Mouse (Mus musculus) bone marrow macrophage, adult 2 months (primary cell): ENCODE results near the gene Panx2. TPM values are rescaled to one million over a fixed set of nuclear protein-coding genes. Genes with fewer than 3 reads are reported as not detected.

Experiments used
- H3K27ac ChIP-seq: 2 replicates; pipeline ENCODE4 v1.5.1; 2012; ENCODE audit warnings: low read depth, low read length; ENCODE audit not compliant: insufficient read depth
- H3K4me1 ChIP-seq: 2 replicates; pipeline ENCODE4 v1.6.1; 2012; ENCODE audit warnings: low read length; ENCODE audit not compliant: control insufficient read depth, insufficient read depth
- H3K4me3 ChIP-seq: 2 replicates; pipeline ENCODE4 v1.5.1; 2012; ENCODE audit warnings: mild to moderate bottlenecking, low read length, moderate library complexity; ENCODE audit not compliant: insufficient read depth
- CTCF ChIP-seq: IDR thresholded peaks from 2 replicates; pipeline ENCODE4 v1.5.1; 2012; ENCODE audit warnings: low read depth, mild to moderate bottlenecking, low read length, moderate library complexity
- POLR2A ChIP-seq: IDR thresholded peaks from 2 replicates; pipeline ENCODE4 v1.6.1; 2012; ENCODE audit warnings: mild to moderate bottlenecking, low read depth, low read length, borderline replicate concordance
- polyA plus RNA-seq: library from polyadenylated mRNA; stranded (reverse); fragments of >200 nt; gene quantifications from 2 replicates; pipeline ENCODE4 v1.2.4, GENCODE M21; 2012; ENCODE audit not compliant: missing spikeins, insufficient read depth, insufficient read length

The Panx2 gene
- polyA plus RNA-seq, 1 experiment, result not detected

DNA sequence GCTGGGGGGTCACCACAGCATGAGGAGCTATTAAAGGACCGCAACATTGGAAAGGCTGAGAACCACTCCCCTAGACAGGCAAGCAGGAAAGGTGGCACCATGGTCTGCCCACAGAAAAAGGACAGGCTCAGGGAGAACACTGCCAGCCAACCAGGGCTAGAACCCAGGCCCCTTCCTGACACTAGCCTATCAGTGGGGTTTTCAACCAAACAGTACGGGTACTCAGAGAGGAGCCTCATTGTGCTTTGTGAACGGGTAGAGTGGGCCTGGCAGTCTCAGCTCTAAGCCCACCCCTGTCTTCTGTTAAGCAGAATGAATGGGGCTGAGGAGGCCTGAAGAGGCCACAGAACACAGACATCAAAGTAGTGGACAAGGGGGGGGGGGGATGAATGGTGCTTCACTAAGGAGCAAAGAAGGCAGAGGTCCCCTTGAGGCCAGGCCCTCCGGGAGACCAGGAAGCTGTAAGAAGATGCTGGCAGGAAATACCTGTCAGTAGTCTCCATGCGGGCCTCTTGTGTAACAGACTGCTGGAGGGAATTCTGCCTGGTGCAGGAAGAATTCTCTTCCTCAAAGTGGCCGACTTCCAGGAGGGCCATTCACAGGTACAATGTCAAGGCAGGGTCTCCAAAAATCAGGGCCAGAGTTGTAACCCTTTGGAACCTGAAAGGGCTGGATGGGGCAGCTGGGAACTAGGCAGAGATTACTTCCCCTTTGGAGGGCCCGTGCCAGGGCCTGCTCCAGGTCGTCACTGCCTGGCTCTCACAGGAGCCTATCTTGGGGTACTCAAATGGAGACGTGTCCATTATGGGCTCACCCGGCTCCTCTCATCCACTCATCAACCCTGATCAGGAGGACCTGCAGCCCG lies 15.3 kb downstream of the Panx2 start, which contains the start of gene Trabd:
Trabd (plus strand) TSS at position 512 of the 865 bp plus-strand sequence.
- peaks cover 30% of the 10 kb centered on the region for H3K4me1 ChIP-seq
- no peak for TF ChIP-seq POLR2A
- TF ChIP-seq CTCF, result no peak
- peak within 1 kb of the TSS; percentile 98 for H3K4me3 ChIP-seq
- peak within 1 kb of the TSS; percentile 82 for H3K27ac ChIP-seq

DNA sequence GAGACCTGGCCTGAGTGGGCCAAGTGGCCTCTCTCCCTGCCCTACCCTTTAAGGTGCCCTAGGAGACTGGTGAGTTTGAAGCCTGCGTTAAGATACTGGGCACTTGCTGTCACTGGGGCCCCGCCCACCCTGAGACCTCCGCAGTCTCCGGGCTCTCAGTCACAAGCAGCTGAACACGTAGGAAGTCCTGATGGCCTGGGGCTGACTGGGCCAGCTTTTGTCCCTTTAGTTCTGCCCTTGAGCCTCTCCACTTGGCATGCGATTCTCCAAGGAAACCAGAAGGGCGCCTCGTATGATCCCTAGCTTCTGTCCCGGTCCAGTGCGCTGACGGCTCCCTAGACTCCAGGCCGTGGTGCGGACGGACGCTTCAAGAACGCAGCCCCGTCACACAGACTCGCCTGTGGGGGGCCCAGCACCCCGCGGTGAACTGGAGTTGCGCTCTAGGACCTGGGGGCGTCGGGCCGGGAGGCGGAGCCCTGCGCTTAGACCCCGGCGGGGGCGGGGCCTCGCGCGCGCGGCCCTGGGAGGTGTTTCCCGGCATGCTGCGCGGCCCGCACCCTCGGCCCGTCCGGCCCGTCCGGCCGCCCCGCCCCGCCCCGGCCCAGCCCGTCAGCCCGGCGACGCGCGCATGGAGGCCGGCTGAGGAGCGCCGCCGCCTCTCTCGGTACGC lies 16.1 kb downstream of the Panx2 start:
- TF ChIP-seq POLR2A (no peak), CTCF (no peak)
- peak overlapping the region; percentile 98 for H3K4me3 ChIP-seq
- H3K27ac ChIP-seq, result peak overlapping the region; percentile 82
- peaks cover 33% of the 10 kb centered on the region for H3K4me1 ChIP-seq

GRCm38 (mm10) chr15:89076156-89076731 lies 16.7 kb downstream of the Panx2 start:
- Histone ChIP-seq H3K4me1 (peaks cover 33% of the 10 kb centered on the region), H3K4me3 (peak overlapping the region; percentile 89), H3K27ac (peak overlapping the region; percentile 24)
- TF ChIP-seq CTCF (no peak), POLR2A (no peak)

- peaks cover 33% of the 10 kb centered on the region for H3K4me1 ChIP-seq
- peak overlapping the region; percentile 61 for H3K27ac ChIP-seq
- H3K4me3 ChIP-seq, result peak overlapping the region; percentile 89
- TF ChIP-seq POLR2A (no peak), CTCF (no peak)
Measured at GRCm38 (mm10) chr15:89078208-89078836, 18.8 kb downstream of the Panx2 start.

GRCm38 (mm10) chr15:89083906-89084305 lies 24.4 kb downstream of the Panx2 start:
- Histone ChIP-seq H3K27ac (no peak overlapping the region), H3K4me1 (peaks cover 9% of the 10 kb centered on the region), H3K4me3 (no peak overlapping the region)
- TF ChIP-seq POLR2A, result no peak
- TF ChIP-seq CTCF, result no peak

DNA sequence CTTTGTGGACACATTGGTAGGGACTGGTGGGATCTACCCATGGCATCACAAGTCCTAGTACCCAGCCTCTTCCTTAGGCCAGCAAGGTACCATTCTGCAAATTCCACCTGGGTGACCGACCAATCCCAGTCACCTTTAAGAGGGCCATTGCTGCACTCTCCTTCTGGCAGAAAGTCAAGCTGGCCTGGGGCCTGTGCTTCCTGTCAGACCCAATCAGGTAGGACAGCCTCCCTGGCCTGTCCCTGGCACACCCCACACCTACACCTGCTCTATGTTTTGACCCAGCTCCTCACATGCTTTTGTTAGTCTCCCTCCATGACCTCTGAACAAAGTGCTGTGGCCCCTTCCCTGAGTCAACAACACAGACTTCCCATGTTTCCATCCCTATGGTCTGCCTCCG lies 25.3 kb downstream of the Panx2 start:
- Histone ChIP-seq H3K27ac (no peak overlapping the region), H3K4me3 (no peak overlapping the region), H3K4me1 (peaks cover 7% of the 10 kb centered on the region)
- TF ChIP-seq POLR2A, result no peak

- TF ChIP-seq POLR2A, result no peak
- no peak for TF ChIP-seq CTCF
- Histone ChIP-seq H3K4me3 (peak within 1 kb of the TSS; percentile 93), H3K4me1 (peaks cover 9% of the 10 kb centered on the region), H3K27ac (peak within 1 kb of the TSS; percentile 57)
Measured at GRCm38 (mm10) chr15:89088607-89089247, 29.2 kb downstream of the Panx2 start, which contains the start of gene Selenoo. Selenoo (plus strand) TSS chr15:89089084.

DNA sequence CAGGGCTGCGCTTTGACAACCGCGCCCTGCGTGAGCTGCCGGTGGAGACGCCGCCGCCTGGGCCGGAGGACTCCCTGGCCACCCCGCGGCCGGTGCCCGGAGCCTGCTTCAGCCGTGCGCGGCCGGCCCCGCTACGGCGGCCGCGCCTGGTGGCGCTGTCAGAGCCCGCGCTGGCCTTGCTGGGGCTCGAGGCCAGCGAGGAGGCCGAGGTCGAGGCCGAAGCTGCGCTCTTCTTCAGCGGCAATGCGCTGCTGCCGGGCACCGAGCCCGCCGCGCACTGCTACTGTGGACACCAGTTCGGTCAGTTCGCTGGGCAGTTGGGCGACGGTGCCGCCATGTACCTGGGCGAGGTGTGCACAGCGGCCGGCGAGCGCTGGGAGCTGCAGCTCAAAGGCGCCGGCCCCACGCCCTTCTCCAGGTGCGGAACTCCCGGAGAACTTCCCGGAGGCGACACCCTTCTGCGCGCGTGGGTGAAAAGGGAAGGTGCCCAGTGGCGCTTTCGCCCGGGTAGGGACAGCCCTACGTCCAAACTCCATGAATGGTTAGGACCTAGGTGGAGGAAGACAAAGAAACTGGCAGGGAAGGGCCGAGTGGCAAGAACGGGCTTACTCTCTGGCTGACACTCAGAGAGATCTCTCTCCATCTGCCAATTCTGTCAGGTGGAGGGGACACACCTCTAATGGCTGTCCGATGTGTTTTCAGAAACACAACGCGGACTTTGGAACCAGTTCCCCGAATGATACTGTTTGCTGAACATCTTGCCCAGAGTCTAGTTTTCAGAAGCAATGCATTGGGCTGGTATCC lies 29.9 kb downstream of the Panx2 start:
- peak overlapping the region; percentile 93 for H3K4me3 ChIP-seq
- peak overlapping the region; percentile 57 for H3K27ac ChIP-seq
- no peak for TF ChIP-seq CTCF
- peaks cover 9% of the 10 kb centered on the region for H3K4me1 ChIP-seq
